Mouse (Mus musculus): ENCODE measurements at regions not wholly inside any gene's neighbourhood (a gene's known extent, or its start where the extent isn't known, plus 50 kb on each side); places are given as distances from the start of the nearest gene placed in this dataset.

GRCm38 (mm10) chr1:177367864-177368610 is 74.1 kb upstream of the Zbtb18 start:
- 59% methylated on average over 9 of the region's 9 CpGs for WGBS
- H3K27ac ChIP-seq (ENCODE audit: low read depth), result no peak overlapping the region
- H3K36me3 ChIP-seq (replicated peaks; ENCODE audit: control insufficient read depth, insufficient read depth, low read length), result no peaks in the 10 kb centered on the region
- no peak overlapping the region for H3K4me3 ChIP-seq (ENCODE audit: low read depth, low read length)
- no peak overlapping the region for H3K9ac ChIP-seq (replicated peaks; ENCODE audit: low read depth, low read length)
- ATAC-seq (ENCODE audit: insufficient read depth, low read depth) (no peak), DNase-seq (ENCODE audit: low spot score) (no peak)
- H3K4me1 ChIP-seq (ENCODE audit: control insufficient read depth, insufficient read depth), result no peaks in the 10 kb centered on the region
- TF ChIP-seq EP300 (IDR thresholded peaks at IDR 0.05; ENCODE audit: low read depth) (no peak), CTCF (IDR thresholded peaks at IDR 0.05; ENCODE audit: low read depth) (no peak)
- H3K27me3 ChIP-seq (ENCODE audit: control insufficient read depth, insufficient read depth, low read length), result no peaks in the 10 kb centered on the region
- no peaks in the 10 kb centered on the region for H3K9me3 ChIP-seq (replicated peaks; ENCODE audit: control insufficient read depth, low read length)
- no peak overlapping the region for H3K4me2 ChIP-seq (ENCODE audit: low read depth, low read length)

GRCm38 (mm10) chr1:177366914-177367313 is 75.2 kb upstream of the Zbtb18 start:
- no peak for TF ChIP-seq EP300 (IDR thresholded peaks at IDR 0.05; ENCODE audit: low read depth)
- no peak for TF ChIP-seq CTCF (IDR thresholded peaks at IDR 0.05; ENCODE audit: low read depth)
- H3K4me1 ChIP-seq (ENCODE audit: control insufficient read depth, insufficient read depth), result no peaks in the 10 kb centered on the region
- no peak for ATAC-seq (ENCODE audit: insufficient read depth, low read depth)

GRCm38 (mm10) chr1:177366475-177366874 is 75.7 kb upstream of the Zbtb18 start:
- H3K9me3 ChIP-seq (replicated peaks; ENCODE audit: control insufficient read depth, low read length), result no peaks in the 10 kb centered on the region
- H3K4me3 ChIP-seq (ENCODE audit: low read depth, low read length), result no peak overlapping the region
- ATAC-seq (ENCODE audit: insufficient read depth, low read depth) (no peak), DNase-seq (ENCODE audit: low spot score) (no peak)
- WGBS, result 81% methylated on average over 7 of the region's 7 CpGs
- TF ChIP-seq CTCF (IDR thresholded peaks at IDR 0.05; ENCODE audit: low read depth) (no peak), EP300 (IDR thresholded peaks at IDR 0.05; ENCODE audit: low read depth) (no peak)
- no peak overlapping the region for H3K9ac ChIP-seq (replicated peaks; ENCODE audit: low read depth, low read length)
- H3K27ac ChIP-seq (ENCODE audit: low read depth), result no peak overlapping the region
- no peak overlapping the region for H3K4me2 ChIP-seq (ENCODE audit: low read depth, low read length)
- no peaks in the 10 kb centered on the region for H3K4me1 ChIP-seq (ENCODE audit: control insufficient read depth, insufficient read depth)
- H3K36me3 ChIP-seq (replicated peaks; ENCODE audit: control insufficient read depth, insufficient read depth, low read length), result no peaks in the 10 kb centered on the region
- no peaks in the 10 kb centered on the region for H3K27me3 ChIP-seq (ENCODE audit: control insufficient read depth, insufficient read depth, low read length)

More at GRCm38 (mm10) chr1:177366914-177367313, 75.2 kb upstream of the Zbtb18 start:
- Histone ChIP-seq H3K36me3 (replicated peaks; ENCODE audit: control insufficient read depth, insufficient read depth, low read length) (no peaks in the 10 kb centered on the region), H3K9ac (replicated peaks; ENCODE audit: low read depth, low read length) (no peak overlapping the region), H3K4me2 (ENCODE audit: low read depth, low read length) (no peak overlapping the region), H3K4me3 (ENCODE audit: low read depth, low read length) (no peak overlapping the region), H3K27me3 (ENCODE audit: control insufficient read depth, insufficient read depth, low read length) (no peaks in the 10 kb centered on the region), H3K27ac (ENCODE audit: low read depth) (no peak overlapping the region), H3K9me3 (replicated peaks; ENCODE audit: control insufficient read depth, low read length) (no peaks in the 10 kb centered on the region)
- no peak for DNase-seq (ENCODE audit: low spot score)
- 76% methylated on average over 6 of the region's 6 CpGs for WGBS

GRCm38 (mm10) chr1:177364355-177364754 is 77.8 kb upstream of the Zbtb18 start:
- ATAC-seq (ENCODE audit: insufficient read depth, low read depth), result no peak
- no peaks in the 10 kb centered on the region for H3K4me1 ChIP-seq (ENCODE audit: control insufficient read depth, insufficient read depth)
- no peaks in the 10 kb centered on the region for H3K9me3 ChIP-seq (replicated peaks; ENCODE audit: control insufficient read depth, low read length)
- TF ChIP-seq CTCF (IDR thresholded peaks at IDR 0.05; ENCODE audit: low read depth), result no peak
- no peaks in the 10 kb centered on the region for H3K36me3 ChIP-seq (replicated peaks; ENCODE audit: control insufficient read depth, insufficient read depth, low read length)
- no peak overlapping the region for H3K4me2 ChIP-seq (ENCODE audit: low read depth, low read length)
- H3K9ac ChIP-seq (replicated peaks; ENCODE audit: low read depth, low read length), result no peak overlapping the region
- WGBS, result 69% methylated on average over 7 of the region's 7 CpGs
- H3K27ac ChIP-seq (ENCODE audit: low read depth), result no peak overlapping the region
- no peak for DNase-seq (ENCODE audit: low spot score)
- H3K27me3 ChIP-seq (ENCODE audit: control insufficient read depth, insufficient read depth, low read length), result no peaks in the 10 kb centered on the region
- H3K4me3 ChIP-seq (ENCODE audit: low read depth, low read length), result no peak overlapping the region

- no peak for DNase-seq (ENCODE audit: low spot score)
- Histone ChIP-seq H3K4me1 (ENCODE audit: control insufficient read depth, insufficient read depth) (no peaks in the 10 kb centered on the region), H3K27ac (ENCODE audit: low read depth) (no peak overlapping the region), H3K9me3 (replicated peaks; ENCODE audit: control insufficient read depth, low read length) (no peaks in the 10 kb centered on the region), H3K27me3 (ENCODE audit: control insufficient read depth, insufficient read depth, low read length) (no peaks in the 10 kb centered on the region), H3K4me3 (ENCODE audit: low read depth, low read length) (no peak overlapping the region), H3K9ac (replicated peaks; ENCODE audit: low read depth, low read length) (no peak overlapping the region), H3K4me2 (ENCODE audit: low read depth, low read length) (no peak overlapping the region), H3K36me3 (replicated peaks; ENCODE audit: control insufficient read depth, insufficient read depth, low read length) (no peaks in the 10 kb centered on the region)
- 88% methylated on average over 8 of the region's 8 CpGs for WGBS
- no peak for ATAC-seq (ENCODE audit: insufficient read depth, low read depth)
- TF ChIP-seq CTCF (IDR thresholded peaks at IDR 0.05; ENCODE audit: low read depth), result no peak
- TF ChIP-seq EP300 (IDR thresholded peaks at IDR 0.05; ENCODE audit: low read depth), result no peak
These were observed 79.8 kb upstream of the Zbtb18 start for GRCm38 (mm10) chr1:177362398-177362797.
